Mouse (Mus musculus): ENCODE measurements around the gene Srsf9. TPM values are rescaled to one million over a fixed set of nuclear protein-coding genes. Genes with fewer than 3 reads are reported as not detected.

Gene Srsf9
- total and polyA plus RNA-seq, 3 experiments: 80.0 to 170 TPM; not detected in 1

- TF ChIP-seq NELFE (IDR thresholded peaks at IDR 0.05; ENCODE audit: low read depth, low read length): no peak
Measured at GRCm38 (mm10) chr5:115278053-115278452, 48.9 kb upstream of the Srsf9 start (continued).

GRCm38 (mm10) chr5:115278785-115279184 lies 48.2 kb upstream of the Srsf9 start:
- peaks cover 24% of the 10 kb centered on the region for H3K79me2 ChIP-seq (ENCODE audit: control insufficient read depth, insufficient read depth, low read length, poor library complexity)
- 0 out of 2 replicates have a peak, but pooled peaks have one; percentile 17 for TF ChIP-seq RCOR1 (IDR thresholded peaks at IDR 0.05; ENCODE audit: low read depth, low read length)
- TF ChIP-seq ZNF384 (IDR thresholded peaks at IDR 0.05; ENCODE audit: low read depth, low read length): no peak
- peak; percentile 72 for TF ChIP-seq BHLHE40 (IDR thresholded peaks at IDR 0.05; ENCODE audit: borderline replicate concordance, low read depth, low read length)
- TF ChIP-seq TCF12 (IDR thresholded peaks at IDR 0.05; ENCODE audit: low read depth, low read length): peak; percentile 53
- TF ChIP-seq ETS1 (IDR thresholded peaks at IDR 0.05; ENCODE audit: low read depth, low read length): peak; percentile 55; the same call in 1 of the 2 replicates
- TF ChIP-seq TAL1 (IDR thresholded peaks at IDR 0.05; ENCODE audit: low read length): no peak
- TF ChIP-seq POLR2AphosphoS2 (IDR thresholded peaks at IDR 0.05; ENCODE audit: low read length): no peak
- TF ChIP-seq EP300 (IDR thresholded peaks at IDR 0.05; ENCODE audit: low read depth in 1 of 2, low read length in 2 of 2): peak; percentile 51 to 55
- TF ChIP-seq GATA1 (IDR thresholded peaks at IDR 0.05; ENCODE audit: low read depth, low read length): peak; percentile 37; the same call in 1 of the 2 replicates
- H3K9me3 ChIP-seq (replicated peaks; ENCODE audit: insufficient read depth, low read length): no peaks in the 10 kb centered on the region
- no peak overlapping the region for H3K4me3 ChIP-seq (ENCODE audit: control insufficient read depth in 1 of 2, insufficient read depth in 1 of 2, low read depth in 2 of 2, low read length in 2 of 2)
- H3K9ac ChIP-seq (ENCODE audit: control insufficient read depth, low read depth, low read length, poor library complexity, severe bottlenecking): no peak overlapping the region
- peak overlapping the region; percentile 61 for H3K27ac ChIP-seq (ENCODE audit: control insufficient read depth, low read depth, low read length)
- DNase-seq (ENCODE audit: low read depth, low spot score): peak; percentile 67
- H3K36me3 ChIP-seq (ENCODE audit: control insufficient read depth in 1 of 2, insufficient read depth in 2 of 2, low read length in 2 of 2): peaks cover 0 to 25% of the 10 kb centered on the region in 2 experiments; a peak in 2 of 4 replicates
- H3K27me3 ChIP-seq (ENCODE audit: control insufficient read depth in 1 of 2, insufficient read depth in 2 of 2, low read length in 2 of 2): no peaks in the 10 kb centered on the region
- H3K4me1 ChIP-seq (ENCODE audit: control insufficient read depth in 1 of 2, insufficient read depth in 2 of 2, low read length in 2 of 2): peaks cover 14 to 15% of the 10 kb centered on the region in 2 experiments; a peak in 3 of 4 replicates

GRCm38 (mm10) chr5:115279226-115280049 lies 47.5 kb upstream of the Srsf9 start, which contains the start of gene Coq5:
Gene Coq5, plus strand, starts transcription at chr5:115279666.
- H3K27me3 ChIP-seq (ENCODE audit: control insufficient read depth in 1 of 2, insufficient read depth in 2 of 2, low read length in 2 of 2): no peaks in the 10 kb centered on the region
- peaks cover 12 to 15% of the 10 kb centered on the region in 2 experiments; a peak in 3 of 4 replicates for H3K4me1 ChIP-seq (ENCODE audit: control insufficient read depth in 1 of 2, insufficient read depth in 2 of 2, low read length in 2 of 2)
- peak; percentile 91 for DNase-seq (ENCODE audit: low read depth, low spot score)
- peak; percentile 80 to 86 for TF ChIP-seq POLR2A (IDR thresholded peaks at IDR 0.05; ENCODE audit: control insufficient read depth in 1 of 2, insufficient read depth in 1 of 2, low read depth in 1 of 2, low read length in 2 of 2, poor library complexity in 1 of 2)
- TF ChIP-seq EP300 (IDR thresholded peaks at IDR 0.05; ENCODE audit: low read depth in 1 of 2, low read length in 2 of 2): no peak
- TF ChIP-seq TAL1 (IDR thresholded peaks at IDR 0.05; ENCODE audit: low read length): no peak
- TF ChIP-seq BHLHE40 (IDR thresholded peaks at IDR 0.05; ENCODE audit: borderline replicate concordance, low read depth, low read length): no peak
- no peak for TF ChIP-seq USF2 (IDR thresholded peaks at IDR 0.05; ENCODE audit: borderline replicate concordance in 1 of 2, insufficient read depth in 1 of 2, low read depth in 1 of 2, low read length in 2 of 2)
- TF ChIP-seq ETS1 (IDR thresholded peaks at IDR 0.05; ENCODE audit: low read depth, low read length): peak; percentile 37; the same call in 1 of the 2 replicates
- no peak for TF ChIP-seq GABPA (IDR thresholded peaks at IDR 0.05; ENCODE audit: low read depth, low read length)
- TF ChIP-seq TBP (IDR thresholded peaks at IDR 0.05; ENCODE audit: low read depth, low read length): peak; percentile 41; the same call in 1 of the 2 replicates
- peak; percentile 79 for TF ChIP-seq NELFE (IDR thresholded peaks at IDR 0.05; ENCODE audit: low read depth, low read length)
- peak; percentile 64; the same call in 1 of the 2 replicates for TF ChIP-seq POLR2AphosphoS2 (IDR thresholded peaks at IDR 0.05; ENCODE audit: low read length)
- TF ChIP-seq MYB (IDR thresholded peaks at IDR 0.05; ENCODE audit: low read depth, low read length): no peak
- TF ChIP-seq CTCF (IDR thresholded peaks at IDR 0.05 in 2 of 3, conservative IDR thresholded peaks at IDR 0.05 in 1 of 3; ENCODE audit: control insufficient read depth in 1 of 3, insufficient read depth in 1 of 3, low read depth in 2 of 3, low read length in 3 of 3, poor library complexity in 1 of 3, severe bottlenecking in 1 of 3): no peak
- peak; percentile 56; the same call in 1 of the 2 replicates for TF ChIP-seq MAZ (IDR thresholded peaks at IDR 0.05; ENCODE audit: low read depth, low read length)
- no peak for TF ChIP-seq POLR2AphosphoS5 (IDR thresholded peaks at IDR 0.05; ENCODE audit: borderline replicate concordance, low read depth, low read length)
- no peak; the same call in 1 of the 2 replicates for TF ChIP-seq MAX (IDR thresholded peaks at IDR 0.05; ENCODE audit: low read length)
- TF ChIP-seq ZMIZ1 (IDR thresholded peaks at IDR 0.05; ENCODE audit: low read depth, low read length): 0 out of 2 replicates have a peak, but pooled peaks have one; percentile 34
- no peak for TF ChIP-seq ZKSCAN1 (IDR thresholded peaks at IDR 0.05; ENCODE audit: low read depth, low read length)
- peak; percentile 95 for TF ChIP-seq ZNF384 (IDR thresholded peaks at IDR 0.05; ENCODE audit: low read depth, low read length)
- no peak for TF ChIP-seq RAD21 (IDR thresholded peaks at IDR 0.05; ENCODE audit: low read depth, low read length)
- no peak for TF ChIP-seq CHD1 (IDR thresholded peaks at IDR 0.05; ENCODE audit: low read depth, low read length)
- no peak for TF ChIP-seq MAFK (IDR thresholded peaks at IDR 0.05; ENCODE audit: borderline replicate concordance, low read depth, low read length)
- no peak for TF ChIP-seq ZC3H11A (IDR thresholded peaks at IDR 0.05; ENCODE audit: low read depth, low read length)
- TF ChIP-seq TCF12 (IDR thresholded peaks at IDR 0.05; ENCODE audit: low read depth, low read length): peak; percentile 54

More at GRCm38 (mm10) chr5:115279226-115280049, 47.5 kb upstream of the Srsf9 start, which contains the start of gene Coq5:
- Histone ChIP-seq H3K9me3 (replicated peaks; ENCODE audit: insufficient read depth, low read length) (no peaks in the 10 kb centered on the region), H3K27ac (ENCODE audit: control insufficient read depth, low read depth, low read length) (peak within 1 kb of the TSS; percentile 70), H3K9ac (ENCODE audit: control insufficient read depth, low read depth, low read length, poor library complexity, severe bottlenecking) (peak within 1 kb of the TSS; percentile 98), H3K4me3 (ENCODE audit: control insufficient read depth in 1 of 2, insufficient read depth in 1 of 2, low read depth in 2 of 2, low read length in 2 of 2) (peak within 1 kb of the TSS; percentile 88 to 100), H3K36me3 (ENCODE audit: control insufficient read depth in 1 of 2, insufficient read depth in 2 of 2, low read length in 2 of 2) (peaks cover 4 to 23% of the 10 kb centered on the region in 2 experiments; a peak in 3 of 4 replicates), H3K79me2 (ENCODE audit: control insufficient read depth, insufficient read depth, low read length, poor library complexity) (peaks cover 24% of the 10 kb centered on the region)
